Mouse (Mus musculus): ENCODE results near the gene Tango6.

DNA sequence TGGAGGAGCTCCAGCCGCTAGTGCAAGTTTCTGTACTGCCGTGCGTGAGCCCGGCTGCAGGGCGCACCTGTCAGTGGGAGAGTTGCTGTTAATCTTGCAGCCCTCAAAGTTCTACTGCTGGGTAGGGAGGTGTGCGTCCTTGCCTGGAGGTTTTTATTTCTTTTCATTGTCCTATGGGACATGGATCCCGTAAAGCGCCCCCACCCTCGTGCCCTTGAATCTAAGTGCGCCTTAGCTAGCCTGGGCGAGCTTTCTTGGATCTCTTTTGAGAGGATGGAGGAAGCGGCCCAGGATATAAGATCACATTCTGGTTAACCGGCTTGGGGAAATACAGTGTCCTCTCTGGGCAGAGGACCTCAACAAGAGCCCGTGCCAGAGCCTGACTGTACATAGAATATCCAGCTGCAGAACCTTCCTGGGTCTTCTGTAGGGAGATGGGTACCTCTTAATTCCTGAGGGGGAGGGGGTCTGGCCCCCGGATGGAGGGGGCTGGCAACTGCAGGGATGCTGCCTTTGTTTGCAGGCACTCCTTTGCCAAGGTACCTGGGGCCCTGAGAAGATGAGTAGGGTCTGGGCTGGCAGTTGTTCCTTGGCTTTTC lies 188.6 kb downstream of the Tango6 start:
- no peak for TF ChIP-seq CTCF (IDR thresholded peaks at IDR 0.05; ENCODE audit: insufficient read depth, low read depth, low read length)
- no peak for TF ChIP-seq POLR2A (IDR thresholded peaks at IDR 0.05; ENCODE audit: insufficient read depth, low read depth, low read length)

Data from olfactory bulb, adult 2 months (tissue).